Mouse (Mus musculus) stomach, embryonic 15.5 days (tissue): ENCODE data around the gene Tln2. TPM values are rescaled to one million over a fixed set of nuclear protein-coding genes. Genes with fewer than 3 reads are reported as not detected.

Source experiments
- ATAC-seq: fragments of 200-750 bp; cut with Nextera tagmentation; 2 replicates; pipeline ENCODE4 v1.8.0; 2017; ENCODE audit warnings: low read depth, moderate number of reproducible peaks, moderate TSS enrichment; ENCODE audit not compliant: insufficient read depth, low FRiP score
- H3K27ac ChIP-seq: fragments of 300-500 bp; sonication (generic); 2 replicates; pipeline ENCODE4 v1.5.1; 2015; ENCODE audit warnings: mild to moderate bottlenecking, inconsistent platforms
- H3K27me3 ChIP-seq: fragments of 300-500 bp; sonication (generic); replicated peaks from 2 replicates; pipeline ENCODE4 v1.6.1; 2015; ENCODE audit warnings: inconsistent platforms
- H3K36me3 ChIP-seq: fragments of 300-500 bp; sonication (generic); 2 replicates; pipeline ENCODE4 v1.6.1; 2015; ENCODE audit warnings: inconsistent platforms
- H3K4me1 ChIP-seq: fragments of 300-500 bp; sonication (generic); 2 replicates; pipeline ENCODE4 v1.6.1; 2015; ENCODE audit warnings: inconsistent platforms
- H3K4me2 ChIP-seq: fragments of 300-500 bp; sonication (generic); 2 replicates; pipeline ENCODE4 v1.6.1; 2015; ENCODE audit warnings: mild to moderate bottlenecking, inconsistent platforms
- H3K4me3 ChIP-seq: fragments of 300-500 bp; sonication (generic); replicated peaks from 2 replicates; pipeline ENCODE4 v1.5.1; 2015; ENCODE audit warnings: inconsistent platforms
- H3K9ac ChIP-seq: fragments of 300-500 bp; sonication (generic); 2 replicates; pipeline ENCODE4 v1.6.1; 2015; ENCODE audit warnings: inconsistent platforms
- H3K9me3 ChIP-seq: fragments of 300-500 bp; sonication (generic); 2 replicates; pipeline ENCODE4 v1.6.1; 2016; ENCODE audit warnings: inconsistent platforms
- WGBS: fragments of 180-500 bp; shearing (Covaris S2); methylation state at CpG from one replicate; pipeline ENCODE4 v1.1.7; 2015; 5-methylcytosine and 5-hydroxymethylcytosine counted together
- polyA plus RNA-seq: library from polyadenylated mRNA; unstranded; fragments of >200 nt; fragmentation: Nextera tagmentation; extraction: Ambion mirVana; gene quantifications from 2 replicates; pipeline ENCODE4 v1.2.1, GENCODE M21; 2015

Gene Tln2
- polyA plus RNA-seq, 1 experiment from 2014 or later: 32.6 TPM

DNA sequence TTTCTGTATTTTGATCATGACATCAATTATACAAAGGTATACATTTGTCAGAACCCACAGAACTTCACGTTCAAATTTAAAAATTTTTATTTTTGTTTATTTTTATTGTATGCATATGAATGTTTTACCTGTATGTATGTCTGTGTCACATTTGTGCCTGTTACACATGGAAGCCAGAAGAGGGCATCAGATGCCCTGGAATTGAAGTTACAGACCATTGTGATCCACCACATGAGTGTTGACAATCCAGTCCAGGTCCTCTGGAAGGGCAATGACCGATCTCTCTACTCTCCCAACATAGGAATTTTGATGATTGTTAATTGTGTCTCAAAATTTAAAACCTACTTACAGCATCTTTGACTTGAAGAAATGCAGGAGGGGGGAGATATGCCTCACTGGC is 374.9 kb downstream of the Tln2 start:
- H3K4me2 ChIP-seq: no peak overlapping the region
- H3K9ac ChIP-seq: no peak overlapping the region
- no peaks in the 10 kb centered on the region for H3K9me3 ChIP-seq
- ATAC-seq: no peak
- H3K36me3 ChIP-seq: no peaks in the 10 kb centered on the region
- H3K27me3 ChIP-seq: no peaks in the 10 kb centered on the region
- H3K4me1 ChIP-seq: 0 out of 2 replicates have a peak, but pooled peaks cover 4% of the 10 kb centered on the region
- no peak overlapping the region for H3K4me3 ChIP-seq
- 82% methylated on average over 2 of the region's 2 CpGs for WGBS
- H3K27ac ChIP-seq: no peak overlapping the region

DNA sequence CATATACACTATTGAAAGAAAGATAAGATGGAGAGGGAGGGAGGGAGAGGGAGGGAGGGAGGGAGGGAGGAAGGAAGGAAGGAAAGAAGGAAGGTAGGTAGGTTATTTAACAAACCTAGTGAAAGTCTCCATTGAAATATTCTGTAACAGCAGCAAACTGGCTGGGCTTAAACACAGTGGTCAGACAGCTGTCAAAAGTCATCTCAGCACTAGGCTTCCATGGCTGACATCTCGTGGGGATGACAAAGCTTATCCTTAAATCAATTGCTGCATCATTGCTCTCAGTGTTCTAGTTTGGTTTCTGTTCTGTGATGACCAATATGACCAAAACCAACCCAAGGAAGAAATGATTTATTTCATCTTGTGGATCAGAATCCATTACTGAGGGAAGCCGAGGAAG is 376.0 kb downstream of the Tln2 start:
- Histone ChIP-seq H3K4me1 (0 out of 2 replicates have a peak, but pooled peaks cover 4% of the 10 kb centered on the region), H3K9ac (no peak overlapping the region), H3K9me3 (no peaks in the 10 kb centered on the region), H3K27me3 (no peaks in the 10 kb centered on the region), H3K4me3 (no peak overlapping the region), H3K36me3 (no peaks in the 10 kb centered on the region), H3K4me2 (no peak overlapping the region), H3K27ac (no peak overlapping the region)
- WGBS: 81% methylated on average over 2 of the region's 2 CpGs
- no peak for ATAC-seq

DNA sequence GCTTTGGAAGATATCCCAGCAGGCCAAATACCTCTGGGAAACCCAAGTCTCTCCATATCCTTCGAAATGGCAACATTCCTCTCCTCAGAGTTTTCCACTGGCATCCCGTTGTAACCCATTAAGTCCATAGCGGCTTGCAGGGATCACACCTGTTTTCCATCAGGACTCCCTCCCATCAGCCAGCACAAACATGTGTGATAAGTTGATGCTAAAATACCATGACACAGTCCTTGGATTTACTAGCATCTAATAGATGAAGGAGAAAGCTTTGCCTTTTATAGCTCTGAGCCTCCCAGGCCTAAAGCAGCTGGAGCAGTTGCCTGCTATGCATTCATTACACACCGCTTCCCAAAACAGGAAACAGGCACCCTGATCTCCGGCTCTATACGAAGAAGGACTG is 377.5 kb downstream of the Tln2 start:
- Histone ChIP-seq H3K27me3 (no peaks in the 10 kb centered on the region), H3K4me3 (no peak overlapping the region), H3K9ac (no peak overlapping the region), H3K36me3 (no peaks in the 10 kb centered on the region), H3K9me3 (no peaks in the 10 kb centered on the region), H3K27ac (peak overlapping the region; percentile 36; the same call in 1 of the 2 replicates), H3K4me1 (0 out of 2 replicates have a peak, but pooled peaks cover 4% of the 10 kb centered on the region), H3K4me2 (no peak overlapping the region)
- peak; percentile 62; the same call in 1 of the 2 replicates for ATAC-seq
- WGBS: 37% methylated on average over 6 of the region's 6 CpGs

DNA sequence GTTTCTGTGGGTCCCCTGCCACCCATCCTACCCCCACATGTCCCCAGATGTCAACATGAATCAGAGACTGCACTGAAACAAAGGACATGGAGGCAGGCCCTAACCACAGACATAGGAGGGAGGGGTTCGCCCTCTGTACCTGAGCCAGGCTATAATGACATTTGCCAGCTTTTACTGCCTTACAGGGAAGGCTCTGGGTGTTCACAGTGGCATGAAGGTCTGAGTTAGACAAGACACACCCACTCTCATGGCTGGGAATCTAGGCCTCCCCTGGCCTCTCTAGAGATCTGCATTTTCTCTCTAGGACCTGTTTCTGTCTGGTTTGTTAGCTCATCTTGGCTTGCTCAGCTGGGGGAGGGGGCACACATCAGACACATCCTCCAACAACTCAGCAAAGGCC is 380.8 kb downstream of the Tln2 start:
- Histone ChIP-seq H3K9ac (no peak overlapping the region), H3K27ac (no peak overlapping the region; the same call in 1 of the 2 replicates), H3K4me3 (no peak overlapping the region), H3K4me1 (no peaks in the 10 kb centered on the region), H3K4me2 (no peak overlapping the region), H3K27me3 (no peaks in the 10 kb centered on the region), H3K36me3 (no peaks in the 10 kb centered on the region), H3K9me3 (no peaks in the 10 kb centered on the region)
- 79% methylated on average over 1 of the region's 1 CpGs for WGBS
- peak; percentile 44; the same call in 1 of the 2 replicates for ATAC-seq

DNA sequence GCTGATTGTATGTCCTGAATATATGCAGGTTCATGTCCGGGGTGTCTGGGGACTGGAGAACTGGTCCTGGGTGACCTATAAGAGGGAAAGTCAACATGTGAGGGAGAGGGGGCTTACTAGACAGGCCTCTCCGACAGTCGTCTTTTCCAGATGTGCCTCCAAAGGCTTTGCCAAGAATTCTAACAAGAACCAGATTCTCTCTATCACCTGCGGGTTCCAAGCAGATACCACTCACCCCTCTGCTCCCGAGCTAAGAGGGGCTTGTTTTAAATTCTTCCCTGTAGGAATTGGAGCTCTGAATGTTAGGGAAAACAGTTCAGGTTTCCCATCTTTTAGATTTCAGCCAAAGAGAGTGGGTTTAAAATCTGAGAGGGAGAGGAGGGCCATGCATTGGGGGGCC is 381.3 kb downstream of the Tln2 start:
- H3K4me3 ChIP-seq: no peak overlapping the region
- no peak overlapping the region; the same call in 1 of the 2 replicates for H3K27ac ChIP-seq
- no peaks in the 10 kb centered on the region for H3K9me3 ChIP-seq
- no peak overlapping the region for H3K4me2 ChIP-seq
- no peaks in the 10 kb centered on the region for H3K4me1 ChIP-seq
- H3K27me3 ChIP-seq: no peaks in the 10 kb centered on the region
- no peak overlapping the region for H3K9ac ChIP-seq
- H3K36me3 ChIP-seq: no peaks in the 10 kb centered on the region
- 56% methylated on average over 5 of the region's 5 CpGs for WGBS
- ATAC-seq: no peak

DNA sequence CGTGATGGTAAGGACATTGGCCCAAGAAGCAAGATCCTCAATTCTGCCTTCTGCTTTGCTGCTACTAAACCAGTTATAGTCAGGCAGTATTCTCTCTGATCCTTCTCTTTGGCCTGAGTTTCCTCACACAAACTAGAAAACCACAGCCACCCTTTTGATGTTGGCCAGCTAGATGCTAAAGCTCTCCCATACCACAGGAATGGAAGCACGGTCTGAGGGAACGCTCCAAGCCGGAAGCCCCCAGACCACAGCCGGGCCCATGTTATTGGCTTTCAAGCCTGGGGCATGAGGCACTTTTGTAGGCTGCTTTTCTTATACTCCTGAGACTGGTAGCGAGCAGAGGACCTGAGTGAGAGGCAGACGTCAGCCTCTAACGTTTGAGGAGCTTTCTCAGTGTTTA is 383.4 kb downstream of the Tln2 start:
- Histone ChIP-seq H3K27me3 (no peaks in the 10 kb centered on the region), H3K36me3 (no peaks in the 10 kb centered on the region), H3K9ac (no peak overlapping the region), H3K4me1 (no peaks in the 10 kb centered on the region), H3K9me3 (no peaks in the 10 kb centered on the region), H3K4me3 (no peak overlapping the region), H3K27ac (no peak overlapping the region), H3K4me2 (no peak overlapping the region)
- ATAC-seq: no peak
- WGBS: 80% methylated on average over 8 of the region's 8 CpGs

DNA sequence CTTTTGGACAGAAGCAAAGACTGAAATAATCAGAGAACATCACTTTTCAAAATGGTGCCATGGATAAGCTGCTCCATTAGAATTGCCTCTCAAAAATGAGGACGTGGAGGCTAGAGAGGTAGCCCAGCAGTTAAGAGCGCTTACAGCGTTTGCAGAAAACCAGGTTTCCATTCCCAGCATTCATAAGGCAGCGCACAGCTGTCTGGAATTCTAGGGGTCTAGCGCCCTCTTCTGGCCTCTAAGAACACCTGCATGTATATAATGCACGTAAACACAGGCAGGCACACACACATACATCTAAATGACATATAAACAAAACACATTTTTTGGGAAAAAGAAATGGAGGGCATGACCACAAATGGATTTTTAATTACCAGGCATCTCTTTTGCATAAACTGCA is 385.7 kb downstream of the Tln2 start:
- Histone ChIP-seq H3K4me3 (no peak overlapping the region), H3K27ac (no peak overlapping the region), H3K9me3 (no peaks in the 10 kb centered on the region), H3K4me2 (no peak overlapping the region), H3K36me3 (no peaks in the 10 kb centered on the region), H3K27me3 (no peaks in the 10 kb centered on the region), H3K9ac (no peak overlapping the region), H3K4me1 (no peaks in the 10 kb centered on the region)
- no peak for ATAC-seq
- WGBS: 88% methylated on average over 6 of the region's 6 CpGs

DNA sequence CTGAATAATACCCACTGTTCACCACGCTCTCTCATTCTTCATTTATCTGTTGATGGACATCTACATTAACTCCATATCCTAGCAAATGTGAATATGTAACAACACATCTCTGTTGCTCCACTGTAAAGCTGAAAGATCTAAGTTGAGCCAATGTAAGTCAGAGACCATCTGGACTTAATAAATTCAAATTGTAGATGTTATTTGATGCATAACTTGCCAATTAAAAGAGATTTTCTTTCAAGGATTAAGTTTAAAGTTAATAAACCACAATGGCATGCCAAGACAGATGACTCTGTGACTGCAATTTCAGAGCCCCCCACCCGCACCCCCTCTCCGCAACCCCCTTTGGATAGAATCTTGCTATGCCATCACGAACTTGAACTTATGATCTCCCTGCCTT is 386.3 kb downstream of the Tln2 start:
- H3K4me3 ChIP-seq: no peak overlapping the region
- H3K4me1 ChIP-seq: no peaks in the 10 kb centered on the region
- no peak overlapping the region for H3K27ac ChIP-seq
- no peaks in the 10 kb centered on the region for H3K9me3 ChIP-seq
- no peak for ATAC-seq
- no peaks in the 10 kb centered on the region for H3K36me3 ChIP-seq
- no peaks in the 10 kb centered on the region for H3K27me3 ChIP-seq
- 88% methylated on average over 4 of the region's 4 CpGs for WGBS
- H3K9ac ChIP-seq: no peak overlapping the region
- H3K4me2 ChIP-seq: no peak overlapping the region

DNA sequence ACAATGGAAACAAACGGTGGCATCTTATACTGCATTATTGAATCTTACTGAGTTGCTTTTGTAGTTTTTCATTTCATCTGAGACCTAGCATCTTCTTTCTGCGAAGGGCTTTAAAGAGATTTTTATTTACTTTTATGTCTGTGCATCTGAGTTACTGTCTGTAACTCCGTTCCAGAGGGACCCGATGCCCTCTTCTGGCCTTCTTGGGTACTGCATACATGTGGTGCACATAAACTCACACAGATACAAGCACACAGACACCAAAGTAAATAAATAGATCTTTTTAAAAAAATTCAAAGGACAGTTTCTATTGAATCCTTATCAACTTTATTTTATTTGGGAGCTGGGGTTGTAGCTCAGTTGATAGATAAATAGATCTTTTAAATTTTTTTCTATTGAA is 388.1 kb downstream of the Tln2 start:
- Histone ChIP-seq H3K27me3 (no peaks in the 10 kb centered on the region), H3K9me3 (no peaks in the 10 kb centered on the region), H3K27ac (no peak overlapping the region), H3K9ac (no peak overlapping the region), H3K4me1 (no peaks in the 10 kb centered on the region), H3K4me2 (no peak overlapping the region), H3K36me3 (no peaks in the 10 kb centered on the region), H3K4me3 (no peak overlapping the region)
- WGBS: 97% methylated on average over 4 of the region's 4 CpGs
- no peak for ATAC-seq

DNA sequence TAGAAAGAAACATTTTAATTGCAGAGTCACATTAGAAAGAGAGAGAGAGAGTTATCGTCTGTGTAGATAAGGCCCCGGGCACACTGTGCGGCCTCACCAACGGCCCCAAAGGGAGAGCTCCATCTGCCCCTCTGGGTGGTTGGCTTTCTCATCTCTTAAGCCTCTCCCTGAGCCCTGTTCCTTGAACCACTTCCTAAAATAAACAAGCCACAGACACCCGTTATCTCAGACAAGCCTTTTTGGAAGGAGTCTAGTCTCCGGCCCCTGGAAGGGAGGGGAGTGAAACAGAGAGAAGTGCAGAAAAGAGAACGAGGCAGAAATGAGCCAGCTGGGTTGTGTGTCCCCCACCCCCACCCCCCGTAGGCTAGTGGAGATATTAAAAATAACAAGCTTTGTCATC is 388.7 kb downstream of the Tln2 start:
- Histone ChIP-seq H3K4me3 (no peak overlapping the region), H3K36me3 (no peaks in the 10 kb centered on the region), H3K27ac (no peak overlapping the region), H3K4me1 (no peaks in the 10 kb centered on the region), H3K27me3 (no peaks in the 10 kb centered on the region), H3K4me2 (no peak overlapping the region), H3K9ac (no peak overlapping the region), H3K9me3 (no peaks in the 10 kb centered on the region)
- WGBS: 45% methylated on average over 8 of the region's 8 CpGs
- ATAC-seq: no peak

DNA sequence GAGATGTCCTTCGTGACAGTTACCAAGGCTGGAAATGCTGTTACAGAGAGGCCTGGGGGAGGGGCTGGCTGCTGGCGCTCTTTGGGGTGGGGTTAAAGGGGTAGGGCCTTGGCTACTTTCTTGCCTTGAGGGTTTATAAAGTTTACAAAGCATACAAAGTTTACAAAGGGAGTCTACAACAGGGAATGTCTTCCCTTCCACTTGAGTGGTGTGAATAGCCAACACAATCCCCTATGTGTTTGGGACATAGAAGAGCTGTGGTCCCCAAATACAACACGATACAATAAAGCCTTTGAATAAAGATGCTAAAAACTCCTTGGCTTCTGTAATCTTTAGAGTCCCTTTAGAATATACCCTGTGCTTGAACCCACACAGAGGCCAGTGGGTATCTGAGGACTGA is 389.5 kb downstream of the Tln2 start:
- WGBS: 62% methylated on average over 3 of the region's 3 CpGs

More for the DNA sequence above, 389.5 kb downstream of the Tln2 start:
- H3K36me3 ChIP-seq: no peaks in the 10 kb centered on the region
- peak overlapping the region; percentile 40; the same call in 1 of the 2 replicates for H3K27ac ChIP-seq
- H3K9ac ChIP-seq: no peak overlapping the region
- no peaks in the 10 kb centered on the region for H3K4me1 ChIP-seq
- ATAC-seq: no peak
- H3K4me2 ChIP-seq: no peak overlapping the region
- H3K27me3 ChIP-seq: no peaks in the 10 kb centered on the region
- H3K9me3 ChIP-seq: no peaks in the 10 kb centered on the region
- H3K4me3 ChIP-seq: no peak overlapping the region
